8 mouse cellular contexts compared by ENCODE assay signal in genomic region chr7:100931316-100931925, GRCm38 (mm10). TPM values are rescaled to one million over a fixed set of nuclear protein-coding genes. Genes with fewer than 3 reads are reported as not detected.
A peak's percentile ranks its signal among the peaks of the same experiment; 100 is the strongest.
DNase-seq lines count a peak whose midpoint lies in the region; ATAC-seq and TF ChIP-seq lines count a peak whose summit lies in the region.

No protein-coding gene starts in this region.

- no peak for DNase-seq in lung, adult 18-20 months
- peak; percentile 34 for DNase-seq in liver, postnatal 0 days
- DNase-seq in testis, postnatal 14 days (ENCODE audit: low spot score): peak; percentile 38
- no peak for DNase-seq in right cerebral cortex, postnatal 14 days

- no peaks in the 10 kb centered on the region for H3K27me3 ChIP-seq in lung, embryonic 16.5 days (ENCODE audit: control insufficient read depth, insufficient read depth, low read depth, low read length)
- H3K27me3 ChIP-seq in embryonic facial prominence, embryonic 15.5 days: no peaks in the 10 kb centered on the region
- H3K27me3 ChIP-seq in hindbrain, embryonic 13.5 days: peaks cover 74% of the 10 kb centered on the region
- peaks cover 42% of the 10 kb centered on the region for H3K27me3 ChIP-seq in liver, postnatal 0 days (ENCODE audit: insufficient read depth, low read length)

- under 1% methylated on average over 70 of the region's 73 CpGs for WGBS in lung, embryonic 16.5 days
- WGBS in embryonic facial prominence, embryonic 15.5 days: under 1% methylated on average over 72 of the region's 73 CpGs
- WGBS in hindbrain, embryonic 13.5 days: 1% methylated on average over 73 of the region's 73 CpGs
- under 1% methylated on average over 45 of the region's 73 CpGs for WGBS in liver, postnatal 0 days (ENCODE audit: insufficient replicate concordance)

- peak; percentile 8 for ATAC-seq in lung, embryonic 16.5 days (ENCODE audit: low read depth)
- ATAC-seq in embryonic facial prominence, embryonic 15.5 days (ENCODE audit: insufficient number of reproducible peaks, low FRiP score, low TSS enrichment, low read depth): 0 out of 2 replicates have a peak, but pooled peaks have one; percentile 0
- ATAC-seq in hindbrain, embryonic 13.5 days (ENCODE audit: low FRiP score): peak; percentile 31
- ATAC-seq in liver, postnatal 0 days: 0 out of 2 replicates have a peak, but pooled peaks have one; percentile 4
- ATAC-seq in megakaryocyte-erythroid progenitor cell, adult 5-6 weeks (replicated peaks; ENCODE audit: low FRiP score, low TSS enrichment, poor library complexity, severe bottlenecking): no peak

- H3K36me3 ChIP-seq in lung, embryonic 16.5 days (ENCODE audit: control insufficient read depth, insufficient read depth, low read length): peaks cover 4% of the 10 kb centered on the region; the same call in 1 of the 2 replicates
- no peaks in the 10 kb centered on the region for H3K36me3 ChIP-seq in embryonic facial prominence, embryonic 15.5 days
- H3K36me3 ChIP-seq in hindbrain, embryonic 13.5 days: no peaks in the 10 kb centered on the region
- no peaks in the 10 kb centered on the region for H3K36me3 ChIP-seq in liver, postnatal 0 days (replicated peaks; ENCODE audit: insufficient read depth, low read length)

- H3K9me3 ChIP-seq in lung, embryonic 16.5 days (ENCODE audit: control insufficient read depth, low read length): no peaks in the 10 kb centered on the region
- H3K9me3 ChIP-seq in embryonic facial prominence, embryonic 15.5 days (replicated peaks): no peaks in the 10 kb centered on the region
- H3K9me3 ChIP-seq in hindbrain, embryonic 13.5 days: no peaks in the 10 kb centered on the region
- no peaks in the 10 kb centered on the region for H3K9me3 ChIP-seq in liver, postnatal 0 days (ENCODE audit: low read length)

- peak overlapping the region; percentile 96 for H3K4me2 ChIP-seq in lung, embryonic 16.5 days (ENCODE audit: low read depth, low read length)
- H3K4me2 ChIP-seq in embryonic facial prominence, embryonic 15.5 days (replicated peaks): peak overlapping the region; percentile 86
- H3K4me2 ChIP-seq in hindbrain, embryonic 13.5 days: peak overlapping the region; percentile 80
- peak overlapping the region; percentile 90 for H3K4me2 ChIP-seq in liver, postnatal 0 days (ENCODE audit: low read depth, low read length)

- peaks cover 50% of the 10 kb centered on the region for H3K4me1 ChIP-seq in lung, embryonic 16.5 days (replicated peaks; ENCODE audit: control insufficient read depth, insufficient read depth, low read length)
- H3K4me1 ChIP-seq in embryonic facial prominence, embryonic 15.5 days: peaks cover 49% of the 10 kb centered on the region
- H3K4me1 ChIP-seq in hindbrain, embryonic 13.5 days (replicated peaks): peaks cover 66% of the 10 kb centered on the region
- peaks cover 13% of the 10 kb centered on the region for H3K4me1 ChIP-seq in liver, postnatal 0 days (ENCODE audit: insufficient read depth)

- peak overlapping the region; percentile 100 for H3K27ac ChIP-seq in lung, embryonic 16.5 days (ENCODE audit: low read length)
- peak overlapping the region; percentile 99 for H3K27ac ChIP-seq in embryonic facial prominence, embryonic 15.5 days (replicated peaks)
- peak overlapping the region; percentile 81 for H3K27ac ChIP-seq in hindbrain, embryonic 13.5 days
- H3K27ac ChIP-seq in liver, postnatal 0 days (ENCODE audit: low read depth): peak overlapping the region; percentile 64

- peak overlapping the region; percentile 98 for H3K9ac ChIP-seq in lung, embryonic 16.5 days (ENCODE audit: low read length)
- peak overlapping the region; percentile 96 for H3K9ac ChIP-seq in embryonic facial prominence, embryonic 15.5 days
- peak overlapping the region; percentile 76 for H3K9ac ChIP-seq in hindbrain, embryonic 13.5 days
- peak overlapping the region; percentile 51 for H3K9ac ChIP-seq in liver, postnatal 0 days (replicated peaks)

- no peak for TF ChIP-seq CTCF in liver, postnatal 0 days (IDR thresholded peaks at IDR 0.05; ENCODE audit: low read depth)

- TF ChIP-seq EP300 in liver, postnatal 0 days (IDR thresholded peaks at IDR 0.05; ENCODE audit: low read depth): no peak

- H3K4me3 ChIP-seq in lung, embryonic 16.5 days (ENCODE audit: low read length): peak overlapping the region; percentile 86
- peak overlapping the region; percentile 81 for H3K4me3 ChIP-seq in embryonic facial prominence, embryonic 15.5 days (replicated peaks)
- peak overlapping the region; percentile 50 for H3K4me3 ChIP-seq in hindbrain, embryonic 13.5 days
- peak overlapping the region; percentile 57 for H3K4me3 ChIP-seq in liver, postnatal 0 days (ENCODE audit: low read depth, low read length)

RNA-seq across cellular contexts. Expression of gene Arhgef17, which starts 0.5 kb away (rescaled TPM):
- polyA plus RNA-seq in lung, embryonic 16.5 days (2015; fragmentation: Nextera tagmentation; extraction: Ambion mirVana): 10.6 and 11.8 TPM in 2 replicates
- polyA plus RNA-seq in embryonic facial prominence, embryonic 15.5 days (2015; fragmentation: Nextera tagmentation; extraction: Ambion mirVana): 8.7 and 10.5 TPM in 2 replicates
- polyA plus RNA-seq in hindbrain, embryonic 13.5 days (2015; fragmentation: Nextera tagmentation; extraction: Ambion mirVana): 7.2 and 7.7 TPM in 2 replicates
- polyA plus RNA-seq in liver, postnatal 0 days (2015; fragmentation: Nextera tagmentation; extraction: Ambion mirVana): 0.35 and 0.38 TPM in 2 replicates
- not detected in 2 replicates for total RNA-seq in megakaryocyte-erythroid progenitor cell, adult 5-6 weeks (2014; fragmentation: Nextera tagmentation)
- not detected in 2 replicates for total RNA-seq in megakaryocyte-erythroid progenitor cell, adult 5-6 weeks (2017)

RNA-seq across cellular contexts. Expression of gene P2ry6, which starts 43.0 kb away (rescaled TPM):
- polyA plus RNA-seq in lung, embryonic 16.5 days (2015; fragmentation: Nextera tagmentation; extraction: Ambion mirVana): 9.1 and 10.1 TPM in 2 replicates
- 7.8 and 8.6 TPM in 2 replicates for polyA plus RNA-seq in embryonic facial prominence, embryonic 15.5 days (2015; fragmentation: Nextera tagmentation; extraction: Ambion mirVana)
- polyA plus RNA-seq in hindbrain, embryonic 13.5 days (2015; fragmentation: Nextera tagmentation; extraction: Ambion mirVana): 2.7 and 3.5 TPM in 2 replicates
- 5.3 and 6.0 TPM in 2 replicates for polyA plus RNA-seq in liver, postnatal 0 days (2015; fragmentation: Nextera tagmentation; extraction: Ambion mirVana)
- not detected in 2 replicates for total RNA-seq in megakaryocyte-erythroid progenitor cell, adult 5-6 weeks (2014; fragmentation: Nextera tagmentation)
- total RNA-seq in megakaryocyte-erythroid progenitor cell, adult 5-6 weeks (2017): not detected in 2 replicates

Comparison
In these comparisons a context has a peak if more than half of its experiments do, and no peak if none do; other contexts are left out.
1. DNase-seq: peak in liver, postnatal 0 days (single experiment) and testis, postnatal 14 days (single experiment); none in lung, adult 18-20 months (0 of 2) and right cerebral cortex, postnatal 14 days (single experiment).
2. Peak in every context shown above with its lines, with median percentiles within 50 percentile points of each other: H3K27ac ChIP-seq, H3K4me2 ChIP-seq, H3K4me3 ChIP-seq and H3K9ac ChIP-seq.